Mouse (Mus musculus) neural tube, embryonic 12.5 days (tissue): ENCODE results near the gene Hs6st1. TPM values are rescaled to one million over a fixed set of nuclear protein-coding genes. Genes with fewer than 3 reads are reported as not detected.

Source experiments
- ATAC-seq: fragments of 200-750 bp; cut with Nextera tagmentation; 2 replicates; pipeline ENCODE4 v1.8.0; 2017; ENCODE audit warnings: low read depth, mild to moderate bottlenecking, moderate TSS enrichment, moderate library complexity; ENCODE audit not compliant: low FRiP score
- H3K27ac ChIP-seq: fragments of 300-500 bp; sonication (generic); 2 replicates; pipeline ENCODE4 v1.5.1; 2016
- H3K27me3 ChIP-seq: fragments of 300-500 bp; sonication (generic); replicated peaks from 2 replicates; pipeline ENCODE4 v1.6.1; 2016; ENCODE audit warnings: mild to moderate bottlenecking
- H3K36me3 ChIP-seq: fragments of 300-500 bp; sonication (generic); 2 replicates; pipeline ENCODE4 v1.6.1; 2016; ENCODE audit warnings: mild to moderate bottlenecking
- H3K4me1 ChIP-seq: fragments of 300-500 bp; sonication (generic); 2 replicates; pipeline ENCODE4 v1.6.1; 2016
- H3K4me2 ChIP-seq: fragments of 300-500 bp; sonication (generic); replicated peaks from 2 replicates; pipeline ENCODE4 v1.6.1; 2016; ENCODE audit warnings: mild to moderate bottlenecking
- H3K4me3 ChIP-seq: fragments of 300-500 bp; sonication (generic); 2 replicates; pipeline ENCODE4 v1.5.1; 2016
- H3K9ac ChIP-seq: fragments of 300-500 bp; sonication (generic); 2 replicates; pipeline ENCODE4 v1.6.1; 2016; ENCODE audit warnings: mild to moderate bottlenecking
- H3K9me3 ChIP-seq: fragments of 300-500 bp; sonication (generic); 2 replicates; pipeline ENCODE4 v1.6.1; 2016; ENCODE audit warnings: mild to moderate bottlenecking
- WGBS: fragments of 180-500 bp; shearing (Covaris S2); methylation state at CpG from one replicate; pipeline ENCODE4 v1.1.7; 2016; 5-methylcytosine and 5-hydroxymethylcytosine counted together
- polyA plus RNA-seq: library from polyadenylated mRNA; unstranded; fragments of >200 nt; fragmentation: Nextera tagmentation; extraction: Ambion mirVana; gene quantifications from 2 replicates; pipeline ENCODE4 v1.2.1, GENCODE M21; 2016

The Hs6st1 gene
- polyA plus RNA-seq, 1 experiment from 2014 or later: 34.4 TPM

DNA sequence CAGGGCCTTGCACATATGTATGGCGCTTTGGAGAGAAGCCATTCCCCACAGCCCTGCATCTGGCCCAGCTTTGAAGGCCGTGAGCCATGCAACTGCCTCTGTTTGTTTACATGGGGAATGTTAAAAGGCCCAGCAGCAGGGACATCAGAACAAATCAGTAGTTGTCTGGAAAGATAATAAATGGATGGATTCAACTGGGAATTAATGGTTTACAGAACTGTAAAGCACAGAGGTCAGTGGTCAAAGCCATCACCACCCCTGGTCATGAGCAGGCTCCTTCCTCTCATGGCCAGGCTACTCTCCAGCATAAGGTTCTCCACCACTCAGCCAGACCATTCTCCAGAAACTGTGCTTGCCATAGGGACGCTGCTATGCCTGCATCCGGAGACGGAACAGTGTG lies 7.5 kb downstream of the Hs6st1 start:
- no peaks in the 10 kb centered on the region for H3K27me3 ChIP-seq
- 0 out of 2 replicates have a peak overlapping the region, but pooled peaks have one; percentile 23 for H3K9ac ChIP-seq
- H3K4me2 ChIP-seq: no peak overlapping the region
- no peaks in the 10 kb centered on the region for H3K9me3 ChIP-seq
- H3K27ac ChIP-seq: no peak overlapping the region
- peaks cover 61% of the 10 kb centered on the region for H3K4me1 ChIP-seq
- peaks cover 22% of the 10 kb centered on the region; the same call in 1 of the 2 replicates for H3K36me3 ChIP-seq
- no peak for ATAC-seq
- WGBS: 87% methylated on average over 5 of the region's 5 CpGs
- no peak overlapping the region for H3K4me3 ChIP-seq

DNA sequence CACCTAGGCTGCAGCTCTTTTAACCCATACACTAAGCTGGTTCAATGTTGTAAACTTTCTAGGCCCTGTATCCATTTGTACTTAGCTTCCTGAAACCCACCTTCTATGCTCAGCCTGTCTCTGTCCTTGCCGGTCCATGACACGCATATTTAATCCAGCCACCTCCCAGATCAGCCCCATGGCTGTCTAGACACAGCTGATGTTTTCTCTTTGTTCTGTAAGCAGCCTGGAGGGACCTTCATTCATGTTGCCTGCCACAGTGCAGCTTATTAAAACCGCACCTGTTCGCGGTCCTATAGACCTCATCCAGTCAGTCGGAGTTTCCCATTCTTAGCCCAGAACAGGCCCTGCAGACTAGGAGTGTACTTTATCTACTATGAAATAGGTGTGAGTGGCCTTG lies 8.9 kb downstream of the Hs6st1 start:
- Histone ChIP-seq H3K27me3 (no peaks in the 10 kb centered on the region), H3K4me1 (peaks cover 47% of the 10 kb centered on the region), H3K9me3 (no peaks in the 10 kb centered on the region), H3K36me3 (peaks cover 27% of the 10 kb centered on the region; the same call in 1 of the 2 replicates), H3K9ac (no peak overlapping the region), H3K4me2 (no peak overlapping the region; the same call in 1 of the 2 replicates), H3K4me3 (no peak overlapping the region), H3K27ac (no peak overlapping the region)
- ATAC-seq: peak; percentile 72
- 54% methylated on average over 6 of the region's 6 CpGs for WGBS

DNA sequence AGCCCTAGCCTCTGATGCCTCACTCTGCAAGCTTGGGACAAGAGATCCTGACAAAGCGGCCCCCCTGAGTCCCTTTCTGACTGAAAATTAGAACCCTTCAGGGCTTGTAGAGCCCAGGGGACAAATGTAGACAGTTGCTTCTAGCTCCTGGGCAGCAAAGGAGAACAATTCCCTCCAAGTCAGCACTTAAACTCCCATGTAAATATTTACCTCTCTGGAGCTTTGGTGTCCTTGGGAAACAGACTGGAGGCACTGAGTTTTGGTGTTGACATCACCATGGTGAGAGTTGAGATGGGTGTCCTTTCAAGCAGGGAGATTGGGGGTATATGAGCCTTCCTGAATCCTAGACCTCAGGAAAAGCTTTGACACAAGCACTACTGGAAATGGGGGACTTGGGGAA lies 10.1 kb downstream of the Hs6st1 start:
- Histone ChIP-seq H3K4me2 (no peak overlapping the region), H3K27ac (no peak overlapping the region), H3K4me1 (peaks cover 35% of the 10 kb centered on the region), H3K9me3 (no peaks in the 10 kb centered on the region), H3K9ac (no peak overlapping the region), H3K36me3 (peaks cover 34% of the 10 kb centered on the region), H3K4me3 (no peak overlapping the region), H3K27me3 (no peaks in the 10 kb centered on the region)
- no peak for ATAC-seq
- WGBS: 97% methylated on average over 1 of the region's 1 CpGs

DNA sequence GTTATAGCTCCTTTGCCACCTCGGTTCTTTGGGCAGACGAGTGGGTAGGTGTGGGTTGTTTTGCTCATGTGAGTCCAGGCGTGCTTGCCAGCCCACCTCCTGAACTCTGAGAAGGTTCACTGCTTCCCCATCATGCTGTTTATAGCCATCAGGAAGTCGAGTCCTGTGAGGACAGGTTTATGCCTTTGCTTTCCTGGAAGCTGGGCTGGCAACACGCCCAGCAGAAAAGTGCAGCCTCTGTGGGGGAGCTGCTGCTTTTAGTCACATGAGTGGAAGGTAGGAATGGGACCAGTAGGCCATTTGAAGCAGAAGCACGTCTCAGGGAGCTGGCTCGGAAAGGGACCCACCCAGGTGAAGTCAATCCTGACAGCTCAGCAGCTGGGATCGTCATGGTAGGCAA lies 11.5 kb downstream of the Hs6st1 start:
- Histone ChIP-seq H3K27me3 (no peaks in the 10 kb centered on the region), H3K4me1 (peaks cover 23% of the 10 kb centered on the region), H3K27ac (no peak overlapping the region), H3K4me2 (no peak overlapping the region), H3K9ac (no peak overlapping the region), H3K36me3 (peaks cover 44% of the 10 kb centered on the region), H3K9me3 (no peaks in the 10 kb centered on the region), H3K4me3 (no peak overlapping the region)
- no peak for ATAC-seq
- WGBS: 80% methylated on average over 8 of the region's 8 CpGs

DNA sequence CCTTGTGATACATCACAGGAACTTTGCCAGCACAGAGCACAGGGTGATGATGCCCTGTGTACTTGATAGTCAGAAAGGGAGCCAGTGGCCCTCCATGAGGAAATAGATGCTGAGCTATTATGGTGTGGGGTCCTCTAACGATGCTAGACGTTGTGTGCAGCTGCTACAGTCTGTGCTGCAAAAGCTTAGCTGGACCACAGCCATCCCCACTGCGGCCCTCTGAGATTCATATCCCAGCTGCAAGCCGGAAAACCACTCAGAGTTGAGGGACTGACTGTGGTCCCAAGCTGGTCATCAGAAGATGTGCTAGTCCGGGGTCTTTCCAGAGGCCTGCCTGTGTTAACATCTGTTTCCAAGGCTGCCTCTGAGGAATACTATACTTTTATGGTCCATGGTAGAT lies 12.8 kb downstream of the Hs6st1 start:
- no peaks in the 10 kb centered on the region for H3K27me3 ChIP-seq
- H3K4me2 ChIP-seq: no peak overlapping the region
- no peak overlapping the region for H3K9ac ChIP-seq
- H3K9me3 ChIP-seq: no peaks in the 10 kb centered on the region
- ATAC-seq: no peak
- WGBS: 84% methylated on average over 5 of the region's 5 CpGs
- no peak overlapping the region for H3K27ac ChIP-seq
- H3K36me3 ChIP-seq: peaks cover 49% of the 10 kb centered on the region
- H3K4me1 ChIP-seq: peaks cover 21% of the 10 kb centered on the region
- no peak overlapping the region for H3K4me3 ChIP-seq

DNA sequence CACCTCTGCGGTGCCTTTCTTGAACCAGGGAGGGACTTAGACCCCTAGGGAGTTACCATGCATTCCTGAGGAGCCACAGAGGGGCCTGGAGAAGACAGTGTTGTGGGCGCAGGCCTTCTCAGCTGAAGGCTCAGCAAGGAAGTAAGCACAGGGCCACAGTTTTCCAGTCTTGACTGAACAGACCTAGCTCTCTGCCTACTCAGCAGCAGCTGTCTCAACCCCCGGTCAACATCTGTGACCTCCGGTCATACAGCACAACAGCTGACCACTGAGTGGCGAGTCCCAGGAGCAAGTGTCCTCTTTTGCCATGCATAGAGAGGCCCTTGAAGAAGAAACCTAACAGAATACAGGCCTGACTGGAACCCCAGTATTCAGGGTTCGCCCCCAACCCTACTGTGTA lies 14.0 kb downstream of the Hs6st1 start:
- 85% methylated on average over 6 of the region's 6 CpGs for WGBS
- no peak for ATAC-seq
- H3K4me3 ChIP-seq: no peak overlapping the region
- H3K9me3 ChIP-seq: no peaks in the 10 kb centered on the region
- H3K27me3 ChIP-seq: no peaks in the 10 kb centered on the region
- peaks cover 12% of the 10 kb centered on the region for H3K4me1 ChIP-seq
- no peak overlapping the region for H3K9ac ChIP-seq
- H3K36me3 ChIP-seq: peaks cover 47% of the 10 kb centered on the region
- no peak overlapping the region for H3K27ac ChIP-seq
- no peak overlapping the region for H3K4me2 ChIP-seq

DNA sequence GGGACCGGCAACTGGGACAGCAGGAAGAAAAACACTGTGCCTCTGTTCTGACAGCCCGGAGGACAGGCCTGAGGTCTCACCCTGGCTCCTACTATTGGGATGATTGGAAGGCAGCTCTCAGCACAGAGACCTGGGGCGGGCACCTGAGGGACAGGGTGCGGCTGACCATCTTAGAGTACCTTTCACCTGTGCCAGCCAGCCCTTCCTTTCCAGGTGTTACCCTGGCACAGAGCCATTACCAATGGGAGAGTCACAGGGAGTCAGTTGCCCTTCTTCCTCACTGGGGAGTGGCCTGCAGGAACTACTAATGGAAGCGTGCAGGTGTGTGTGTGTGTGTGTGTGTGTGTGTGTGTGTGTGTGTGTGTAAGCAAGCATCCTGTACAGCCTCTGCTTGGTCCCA lies 15.4 kb downstream of the Hs6st1 start:
- H3K4me3 ChIP-seq: no peak overlapping the region
- H3K36me3 ChIP-seq: peaks cover 47% of the 10 kb centered on the region

DNA sequence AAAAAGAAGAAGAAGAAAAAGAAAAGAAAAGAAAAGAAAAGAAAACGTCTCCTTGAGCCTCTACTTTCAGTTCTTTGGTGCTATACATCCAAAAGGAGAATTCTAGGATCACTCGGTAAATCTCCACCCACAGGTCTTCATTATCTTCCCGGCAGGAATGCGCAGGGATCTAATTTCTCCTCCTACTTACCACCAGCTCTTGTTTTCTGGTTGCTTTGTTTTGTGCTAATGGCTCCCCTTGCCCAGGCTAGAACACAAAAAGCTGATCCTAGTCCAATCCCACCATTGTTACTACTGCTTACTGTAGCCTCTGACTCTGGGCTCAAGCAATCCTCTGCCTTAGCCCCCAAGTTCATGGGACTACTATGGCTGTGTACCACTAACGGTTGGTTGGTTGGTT lies 16.9 kb downstream of the Hs6st1 start:
- no peak overlapping the region for H3K4me2 ChIP-seq
- H3K27me3 ChIP-seq: no peaks in the 10 kb centered on the region
- no peaks in the 10 kb centered on the region for H3K9me3 ChIP-seq
- no peak overlapping the region for H3K9ac ChIP-seq
- peaks cover 41% of the 10 kb centered on the region for H3K36me3 ChIP-seq
- WGBS: 94% methylated on average over 5 of the region's 5 CpGs
- no peak for ATAC-seq
- no peak overlapping the region for H3K27ac ChIP-seq
- H3K4me3 ChIP-seq: no peak overlapping the region
- H3K4me1 ChIP-seq: peaks cover 31% of the 10 kb centered on the region

More for the DNA sequence above, 15.4 kb downstream of the Hs6st1 start:
- 91% methylated on average over 5 of the region's 5 CpGs for WGBS
- no peaks in the 10 kb centered on the region for H3K27me3 ChIP-seq
- peaks cover 16% of the 10 kb centered on the region for H3K4me1 ChIP-seq
- no peaks in the 10 kb centered on the region for H3K9me3 ChIP-seq
- no peak overlapping the region for H3K9ac ChIP-seq
- no peak overlapping the region for H3K4me2 ChIP-seq
- no peak overlapping the region for H3K27ac ChIP-seq
- ATAC-seq: no peak

DNA sequence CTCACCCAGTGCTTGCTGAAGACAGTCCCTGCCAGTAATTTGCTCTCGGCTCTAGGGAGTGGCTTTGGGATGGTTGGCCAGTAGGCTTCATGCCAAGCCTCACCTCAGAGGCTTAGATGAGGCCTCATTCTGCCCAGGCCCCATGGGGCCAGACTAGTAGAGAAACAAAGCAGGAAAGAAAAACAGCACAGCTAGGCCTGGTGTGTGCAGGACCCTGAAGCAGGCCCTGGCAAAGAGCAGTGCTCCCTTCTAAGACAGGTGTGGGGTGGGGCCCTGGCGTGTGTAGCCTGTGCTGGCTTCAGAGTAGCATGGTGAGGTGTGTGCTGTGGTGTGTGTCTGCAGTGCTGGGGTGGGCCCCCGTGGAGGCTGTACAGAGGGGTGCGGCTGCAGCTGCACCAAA lies 20.2 kb downstream of the Hs6st1 start:
- peak overlapping the region; percentile 17; the same call in 1 of the 2 replicates for H3K9ac ChIP-seq
- peak; percentile 51; the same call in 1 of the 2 replicates for ATAC-seq
- no peaks in the 10 kb centered on the region for H3K27me3 ChIP-seq
- peaks cover 34% of the 10 kb centered on the region for H3K4me1 ChIP-seq
- peak overlapping the region; percentile 20 for H3K4me2 ChIP-seq
- H3K27ac ChIP-seq: no peak overlapping the region
- WGBS: 61% methylated on average over 4 of the region's 4 CpGs
- no peak overlapping the region for H3K4me3 ChIP-seq
- peaks cover 26% of the 10 kb centered on the region for H3K36me3 ChIP-seq
- H3K9me3 ChIP-seq: no peaks in the 10 kb centered on the region

DNA sequence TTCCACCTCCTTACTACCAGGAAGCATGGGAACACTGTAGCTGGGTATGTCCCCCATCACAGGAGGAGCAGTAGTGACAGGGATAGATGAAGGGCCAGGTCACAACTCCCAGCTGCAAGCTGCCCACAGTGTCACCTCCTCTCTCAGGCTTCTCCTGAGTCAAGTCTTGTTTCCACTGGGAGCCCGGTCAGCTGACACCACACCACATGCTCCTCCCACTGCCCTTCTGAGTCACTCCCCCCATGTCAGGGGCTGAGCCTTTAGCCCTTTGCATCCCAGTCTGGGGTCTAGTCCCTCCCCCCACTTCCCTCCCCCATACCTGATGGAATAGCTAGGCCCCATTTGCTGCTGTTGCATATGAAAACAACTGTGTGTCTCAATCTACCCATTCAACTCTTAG lies 21.3 kb downstream of the Hs6st1 start:
- Histone ChIP-seq H3K4me2 (no peak overlapping the region), H3K9me3 (no peaks in the 10 kb centered on the region), H3K9ac (no peak overlapping the region), H3K4me1 (peaks cover 34% of the 10 kb centered on the region), H3K27ac (no peak overlapping the region), H3K36me3 (peaks cover 25% of the 10 kb centered on the region), H3K27me3 (no peaks in the 10 kb centered on the region), H3K4me3 (no peak overlapping the region)
- no peak for ATAC-seq
- 52% methylated on average over 1 of the region's 1 CpGs for WGBS

DNA sequence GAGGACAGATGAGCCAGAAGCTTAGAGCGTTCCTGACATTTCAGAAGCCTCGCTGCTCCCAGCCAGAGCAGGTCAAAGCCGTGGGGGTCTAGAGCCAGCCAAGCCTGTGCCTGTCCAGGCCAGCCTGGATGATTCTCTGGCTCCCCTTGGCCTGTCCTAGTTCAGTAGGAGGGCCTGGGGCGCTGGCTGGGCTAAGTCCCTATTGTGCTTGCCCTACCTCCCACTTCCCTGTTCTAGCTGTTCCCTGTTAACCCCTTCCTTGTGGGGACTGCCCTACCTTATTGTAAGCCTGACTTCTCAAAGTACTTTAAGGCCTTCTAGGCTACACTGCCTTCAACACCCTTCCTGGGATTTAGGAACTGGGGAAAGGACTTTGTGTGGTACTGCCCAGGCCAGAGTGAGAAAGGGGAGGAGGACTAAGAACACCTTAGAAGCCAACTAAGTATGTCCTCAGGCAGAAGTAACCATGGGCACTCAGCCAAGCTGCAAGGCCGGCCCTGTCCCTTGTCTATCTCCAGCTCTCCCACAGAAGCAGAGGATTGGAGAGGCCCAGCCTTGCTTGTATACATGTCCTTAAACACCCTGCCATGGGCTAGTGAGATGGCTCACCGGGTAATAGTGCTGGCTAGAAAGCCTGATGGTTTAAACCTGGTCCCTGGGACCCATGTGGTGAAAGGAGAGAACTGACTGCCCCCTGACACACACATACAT lies 22.0 kb downstream of the Hs6st1 start:
- H3K27ac ChIP-seq: no peak overlapping the region
- no peak for ATAC-seq
- H3K4me3 ChIP-seq: no peak overlapping the region
- no peaks in the 10 kb centered on the region for H3K9me3 ChIP-seq
- H3K4me2 ChIP-seq: no peak overlapping the region
- peaks cover 34% of the 10 kb centered on the region for H3K4me1 ChIP-seq
- H3K36me3 ChIP-seq: peaks cover 27% of the 10 kb centered on the region
- no peak overlapping the region for H3K9ac ChIP-seq
- H3K27me3 ChIP-seq: no peaks in the 10 kb centered on the region
- WGBS: 71% methylated on average over 6 of the region's 6 CpGs

DNA sequence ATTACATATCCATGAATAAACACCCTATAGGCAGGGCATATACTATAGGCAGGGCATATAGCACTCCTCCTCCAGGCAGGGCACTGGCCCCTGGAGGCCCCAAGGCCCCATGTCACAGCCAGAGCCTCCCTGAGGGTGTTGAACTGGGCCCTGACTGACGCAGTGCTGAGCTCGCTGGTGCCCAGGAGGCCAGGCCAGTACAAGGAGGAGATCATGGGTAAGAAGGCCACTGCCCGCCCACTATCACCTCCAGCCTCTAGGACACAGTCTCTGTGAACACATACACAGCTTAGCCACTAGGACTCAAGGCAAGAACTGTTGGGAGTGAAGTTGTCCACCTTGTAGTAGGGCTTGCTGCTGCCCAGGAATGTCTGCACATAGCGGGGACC lies 22.5 kb downstream of the Hs6st1 start:
- ATAC-seq: no peak

DNA sequence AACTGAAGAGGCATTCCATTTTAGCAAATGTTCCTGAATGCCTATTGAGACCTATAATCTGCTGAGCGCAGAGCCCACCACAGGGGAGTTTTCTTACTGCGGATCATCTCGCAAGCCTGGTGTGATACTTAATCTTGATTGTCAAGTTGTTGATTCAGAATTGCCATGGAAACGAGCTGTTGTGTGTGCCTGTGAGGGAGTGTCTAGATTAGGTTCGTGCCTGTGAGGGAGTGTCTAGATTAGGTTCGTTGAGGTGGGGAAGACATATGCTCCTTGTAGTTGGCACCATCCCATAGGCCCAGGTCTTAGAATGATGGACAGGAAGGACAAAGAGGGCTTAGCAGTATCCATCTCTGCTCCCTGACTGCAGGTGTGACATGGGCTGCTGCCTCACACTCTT lies 23.0 kb downstream of the Hs6st1 start:
- no peak overlapping the region for H3K9ac ChIP-seq
- peaks cover 34% of the 10 kb centered on the region for H3K4me1 ChIP-seq
- no peak overlapping the region for H3K4me3 ChIP-seq
- no peak overlapping the region for H3K4me2 ChIP-seq
- no peak overlapping the region for H3K27ac ChIP-seq
- 79% methylated on average over 6 of the region's 6 CpGs for WGBS
- no peaks in the 10 kb centered on the region for H3K27me3 ChIP-seq
- ATAC-seq: no peak
- peaks cover 30% of the 10 kb centered on the region for H3K36me3 ChIP-seq
- no peaks in the 10 kb centered on the region for H3K9me3 ChIP-seq

More for the DNA sequence above, 22.5 kb downstream of the Hs6st1 start:
- no peaks in the 10 kb centered on the region for H3K27me3 ChIP-seq
- no peak overlapping the region for H3K9ac ChIP-seq
- H3K4me3 ChIP-seq: no peak overlapping the region
- WGBS: 95% methylated on average over 4 of the region's 4 CpGs
- peaks cover 34% of the 10 kb centered on the region for H3K4me1 ChIP-seq
- no peak overlapping the region for H3K4me2 ChIP-seq
- no peak overlapping the region for H3K27ac ChIP-seq
- H3K36me3 ChIP-seq: peaks cover 27% of the 10 kb centered on the region
- H3K9me3 ChIP-seq: no peaks in the 10 kb centered on the region
